Mouse (Mus musculus) natural killer cell, adult 2 months (primary cell): Measurements from ENCODE around the gene Ciart.
"Not testable (repeated sequence)": the region's sequence is repeated elsewhere in the genome, so short reads cannot be mapped to it uniquely, and the experiment has no call there.

ENCODE experiments used
- DNase-seq, 2 experiments: peaks; one replicate each; pipeline ENCODE4 v3.0.0; 2022; ENCODE audit warnings: low spot score in 2 of 2

Gene Ciart

DNA sequence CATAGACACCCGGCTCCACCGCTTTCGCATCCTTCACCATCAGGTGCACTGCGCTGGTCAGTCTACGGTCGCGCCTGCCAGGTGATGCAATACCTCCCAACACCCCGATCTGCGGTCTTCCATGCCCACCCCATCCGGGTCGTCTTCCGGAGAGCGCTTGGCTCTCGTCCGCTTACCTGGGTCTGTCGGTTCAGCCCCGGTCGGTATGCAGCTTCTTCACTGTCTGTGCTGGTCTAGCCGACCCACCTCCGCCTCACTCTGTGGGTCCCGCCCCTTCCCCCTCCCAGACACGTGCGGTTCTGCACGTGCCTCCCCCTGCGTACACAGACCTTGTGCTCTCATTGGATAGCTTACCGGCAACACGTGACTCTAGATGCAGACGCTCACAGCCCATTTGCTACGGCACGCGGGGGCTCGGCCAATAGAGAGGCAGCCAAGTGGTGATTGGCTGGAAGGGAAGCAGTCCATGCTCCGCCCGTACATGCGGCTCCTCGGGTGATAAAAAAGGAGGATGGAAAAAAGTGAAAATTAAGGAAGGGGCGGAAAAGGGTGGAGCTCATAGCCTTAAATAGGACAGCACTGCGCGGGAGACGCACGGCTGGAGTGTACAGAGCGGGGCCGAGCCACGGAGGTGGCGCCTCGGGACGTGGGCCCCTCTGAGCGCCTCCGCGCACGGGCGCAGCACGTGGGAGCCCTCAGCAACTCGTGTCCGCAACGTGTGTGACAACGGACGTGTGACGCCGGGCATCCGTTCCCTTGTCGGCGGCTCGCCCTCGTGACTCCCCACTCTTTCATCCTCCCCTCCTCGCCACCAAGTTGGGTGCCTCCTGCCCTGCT, at the start of gene Ciart:
Gene Ciart, minus strand, starts transcription at position 273 of the 837 bp plus-strand sequence.
- peak; percentile 84 to 91 for DNase-seq

GRCm38 (mm10) chr3:95931471-95931870, 49.4 kb upstream of the Ciart start:
- DNase-seq: no peak

GRCm38 (mm10) chr3:95930471-95930789, 48.4 kb upstream of the Ciart start:
- DNase-seq: no peak

DNA sequence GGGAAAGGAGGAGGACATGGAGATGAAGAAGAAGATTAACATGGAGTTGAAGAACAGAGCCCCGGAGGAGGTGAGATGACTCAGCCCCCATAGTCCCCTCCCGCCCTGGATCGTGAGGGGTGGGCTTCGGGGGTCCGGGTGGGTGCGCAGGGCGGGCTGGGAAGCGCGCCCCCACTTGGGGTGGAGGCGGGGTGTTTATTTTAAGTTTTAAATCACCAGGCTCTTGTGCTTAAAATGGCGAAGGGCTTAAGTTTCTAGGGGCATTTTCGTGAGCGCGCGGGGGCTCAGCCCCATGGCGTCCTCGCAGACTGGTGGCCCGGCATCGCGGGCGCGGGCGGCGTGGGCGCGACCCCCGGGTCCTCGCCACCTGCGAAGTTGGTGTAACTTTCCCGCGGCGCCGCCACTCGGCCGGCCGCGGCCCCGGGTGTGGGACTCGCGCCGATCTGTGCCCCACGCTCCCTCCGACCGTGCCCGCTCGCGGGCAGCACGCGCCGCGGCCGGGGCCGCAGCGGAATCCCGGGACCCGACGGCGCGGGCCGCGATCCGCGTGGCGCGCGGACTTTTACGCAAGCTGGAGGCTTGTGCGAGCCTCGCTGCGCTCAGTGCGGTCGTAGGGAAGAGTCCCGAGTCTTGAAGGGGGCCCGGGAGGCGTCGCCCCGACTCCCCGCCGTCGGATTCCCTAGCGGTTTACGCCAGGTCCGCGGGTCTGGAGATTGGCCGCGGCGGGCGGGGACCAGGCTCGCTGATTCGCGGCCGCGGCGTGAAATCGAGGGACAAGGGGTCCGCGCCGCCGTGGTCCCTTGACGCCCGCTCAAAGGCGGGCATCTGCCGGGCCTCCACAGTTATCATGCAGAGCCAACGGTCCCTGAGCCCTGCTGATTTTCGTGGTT, 47.8 kb upstream of the Ciart start:
- DNase-seq: peak; percentile 29 to 43

- peak; percentile 98 for DNase-seq
Measured at GRCm38 (mm10) chr3:95928658-95929503, 46.8 kb upstream of the Ciart start, which contains the start of gene Anp32e. Gene Anp32e, plus strand, starts transcription at chr3:95929246.

GRCm38 (mm10) chr3:95928261-95928657, 46.2 kb upstream of the Ciart start:
- no peak for DNase-seq

GRCm38 (mm10) chr3:95925087-95925486, 43.0 kb upstream of the Ciart start:
- DNase-seq: no peak

DNA sequence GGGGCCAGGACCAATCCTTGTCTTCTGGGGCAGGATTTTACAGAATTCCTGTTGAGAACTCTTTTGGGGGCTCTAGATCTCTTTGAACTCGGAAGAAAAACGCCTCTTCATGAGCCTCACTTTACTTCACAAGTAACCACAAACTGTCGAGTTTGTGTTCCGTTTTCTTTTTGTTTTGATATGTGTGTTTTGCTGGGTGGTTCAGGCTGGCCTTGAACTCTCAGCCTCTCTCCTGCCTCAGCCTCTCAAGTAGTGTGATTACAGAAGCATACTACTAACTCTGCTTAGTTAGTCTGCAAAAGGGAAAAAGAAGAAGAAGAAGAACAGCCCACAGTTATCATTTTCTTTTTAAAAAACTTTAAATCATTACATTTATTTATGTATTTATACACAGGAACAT, 42.1 kb upstream of the Ciart start:
- no peak for DNase-seq

GRCm38 (mm10) chr3:95923429-95923828, 41.4 kb upstream of the Ciart start:
- not testable (repeated sequence) for DNase-seq

DNA sequence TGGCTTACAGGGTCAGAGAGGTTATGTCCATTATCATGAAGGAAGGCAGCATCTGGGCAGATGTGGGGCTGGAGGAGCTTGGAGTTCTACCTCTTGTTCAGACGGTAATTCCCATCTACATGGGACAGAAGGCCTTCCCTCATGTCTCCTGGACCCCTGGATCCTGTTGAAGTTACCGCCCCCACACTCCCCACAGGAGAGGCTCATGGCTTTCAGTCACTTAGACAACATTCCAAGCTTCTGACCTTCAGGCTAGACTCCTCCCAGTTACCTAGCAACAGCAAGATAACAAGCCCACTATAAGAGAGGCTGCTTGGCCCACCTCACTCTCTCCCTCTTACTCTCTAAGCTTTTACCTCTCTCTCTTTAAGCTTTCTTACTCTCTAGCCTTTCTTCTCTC, 38.5 kb upstream of the Ciart start:
- not testable (repeated sequence) for DNase-seq

DNA sequence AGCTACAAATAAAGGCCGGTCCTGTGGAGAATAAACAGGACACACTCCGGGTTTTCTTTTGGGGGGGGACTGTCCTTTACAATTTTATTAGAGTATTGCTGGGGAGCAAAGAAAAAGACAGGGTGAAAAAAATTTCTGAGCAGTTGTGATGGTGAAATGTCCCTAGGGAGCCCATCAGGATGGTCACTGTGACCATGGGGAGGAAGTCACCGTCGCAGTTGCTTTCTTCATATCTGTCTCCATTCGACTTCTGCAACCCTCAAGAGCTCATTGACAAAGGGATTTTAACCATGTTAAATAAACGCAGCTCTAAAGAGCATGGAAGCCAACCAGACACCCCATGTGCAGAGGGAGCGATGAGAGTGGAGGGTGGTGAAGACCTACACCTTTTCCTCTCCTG, 34.7 kb upstream of the Ciart start:
- no peak for DNase-seq

DNA sequence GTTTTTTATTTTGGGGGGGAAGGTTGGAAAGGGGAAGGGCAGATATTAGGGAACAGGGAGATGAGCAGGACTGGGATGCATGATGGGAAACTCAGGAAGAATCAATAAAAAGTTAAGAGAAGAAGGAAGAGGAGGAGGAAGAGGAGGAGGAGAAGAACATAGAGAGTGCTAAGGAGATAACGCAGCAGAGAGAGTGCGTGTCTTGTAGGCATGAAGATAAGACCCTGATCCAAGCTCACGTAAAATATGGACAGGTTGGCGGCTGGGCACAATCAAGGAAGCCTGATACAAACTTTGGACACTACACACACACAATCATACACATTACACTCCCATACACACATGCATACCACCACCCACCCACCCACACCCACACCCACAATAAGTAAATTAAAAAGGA, 32.7 kb upstream of the Ciart start:
- no peak for DNase-seq

- no peak for DNase-seq
Measured at GRCm38 (mm10) chr3:95907613-95908012, 25.6 kb upstream of the Ciart start.

DNA sequence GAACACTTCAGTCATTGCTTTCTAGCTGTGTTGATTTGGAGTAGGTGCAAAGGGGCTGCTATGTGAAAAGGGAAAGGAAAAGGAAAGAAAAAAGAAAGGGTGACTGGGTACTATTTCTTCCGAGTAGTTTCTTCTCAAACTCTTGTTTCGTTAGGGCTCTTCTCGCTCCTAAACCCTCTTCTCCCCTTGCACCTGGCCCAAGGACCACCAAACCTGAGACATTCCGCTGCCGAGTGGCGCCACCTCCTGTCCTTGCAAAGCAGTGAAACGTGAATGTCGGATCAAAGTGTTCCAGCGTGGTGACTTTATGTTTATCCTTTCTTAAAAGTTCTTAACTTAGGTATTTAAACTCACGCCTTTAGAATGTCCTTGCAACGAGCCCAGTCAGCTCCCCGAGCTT, 24.8 kb upstream of the Ciart start:
- DNase-seq: peak; percentile 39 to 64

DNA sequence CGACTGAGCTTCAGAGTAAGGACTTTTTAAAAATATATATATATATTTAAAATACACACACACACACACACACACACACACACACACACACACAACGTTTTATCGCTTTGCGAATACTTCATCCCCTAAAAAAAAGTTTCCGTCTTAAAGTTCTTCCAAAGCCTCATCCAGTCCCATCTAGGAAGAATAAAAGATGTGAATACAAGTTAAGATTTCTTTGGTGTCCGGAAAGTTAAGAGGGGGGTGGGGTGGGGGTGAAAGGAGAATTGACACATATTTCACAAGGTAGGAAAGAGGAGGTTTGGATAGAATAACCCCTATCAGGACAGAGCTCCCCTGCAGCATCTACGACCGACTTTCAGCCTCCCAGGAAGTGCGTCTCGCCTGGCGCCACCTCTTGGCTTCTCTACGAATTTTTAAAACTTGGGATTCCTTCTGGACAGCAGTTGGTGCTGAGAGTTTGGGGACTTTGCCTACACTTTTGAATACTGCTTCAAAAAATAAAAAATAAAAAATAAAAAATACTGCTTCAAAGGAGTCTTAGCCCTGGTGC, 24.0 kb upstream of the Ciart start:
- no peak for DNase-seq

GRCm38 (mm10) chr3:95905146-95905939, 23.3 kb upstream of the Ciart start:
- DNase-seq: peak; percentile 14 to 30

DNA sequence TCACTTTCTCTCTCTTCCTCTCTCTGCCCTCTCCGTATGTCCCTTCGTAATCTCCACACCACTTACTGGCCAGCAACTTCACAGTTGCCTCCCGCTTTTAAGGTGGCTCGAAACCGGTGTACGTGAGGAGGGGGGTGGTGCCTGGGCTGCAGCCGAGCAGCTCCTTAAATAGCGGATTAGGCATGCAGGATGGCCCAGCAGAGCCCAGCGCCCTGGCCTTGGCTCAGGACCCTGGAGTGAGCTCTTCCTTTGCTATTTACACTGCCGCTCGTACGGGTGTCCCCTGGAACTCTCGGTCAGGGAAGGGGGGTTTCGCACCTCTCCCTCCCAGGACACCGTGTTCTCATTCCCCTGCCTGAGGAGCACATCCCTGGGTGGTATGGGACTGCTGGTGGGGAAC, 22.5 kb upstream of the Ciart start, which contains the start of gene Car14:
Gene Car14, minus strand, starts transcription at position 124 of the 400 bp plus-strand sequence.
- no peak for DNase-seq

DNA sequence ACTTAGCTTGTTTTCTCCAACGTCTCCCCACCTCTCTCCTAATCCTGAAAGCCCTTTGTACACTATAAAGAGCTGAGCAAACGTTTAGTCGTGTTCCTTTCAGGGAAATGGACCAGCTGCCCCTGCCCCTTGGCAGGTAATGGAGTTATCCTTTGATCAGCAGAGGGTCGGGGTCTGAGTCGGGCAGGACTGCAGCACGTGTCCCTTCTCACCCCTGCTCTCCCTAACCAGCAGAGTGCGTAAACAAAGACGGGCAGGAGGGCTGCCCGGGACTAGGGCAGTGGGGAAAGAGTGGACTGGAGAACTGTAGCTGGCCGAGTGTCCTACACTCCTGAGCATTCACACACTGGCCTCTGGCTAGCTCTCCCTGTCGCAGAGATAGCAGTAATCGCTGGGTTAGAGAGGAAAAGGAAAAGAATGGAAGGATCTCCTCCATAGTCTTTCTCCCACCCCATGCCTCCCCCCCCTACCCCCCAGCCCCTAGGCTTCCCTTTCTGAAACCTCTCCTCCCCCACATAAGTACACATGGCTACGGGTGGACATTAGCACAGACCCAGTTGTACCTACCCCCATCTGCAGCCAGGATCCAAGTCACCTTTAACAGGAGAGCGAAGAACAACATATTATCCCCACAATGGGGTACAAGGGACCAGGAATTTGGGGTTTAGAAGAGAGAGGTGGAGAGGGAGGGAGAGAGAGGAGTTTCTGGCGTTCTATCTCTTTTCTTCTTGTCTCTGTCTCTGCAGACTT, 21.9 kb upstream of the Ciart start:
- no peak for DNase-seq

GRCm38 (mm10) chr3:95902643-95903042, 20.6 kb upstream of the Ciart start:
- no peak for DNase-seq

DNA sequence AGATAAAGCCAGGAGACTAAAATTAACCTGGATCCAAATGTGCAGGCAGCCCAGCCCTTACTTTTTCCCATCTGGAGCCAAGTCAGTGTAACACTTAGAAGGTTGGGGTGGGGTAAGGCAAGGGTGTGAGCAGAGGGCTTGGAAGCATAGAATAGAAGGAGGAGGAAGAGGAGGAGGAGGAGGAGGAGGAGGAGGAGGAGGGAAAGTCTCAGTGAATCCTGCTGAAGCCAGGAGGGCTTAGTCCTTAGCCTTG, 20.2 kb upstream of the Ciart start:
- no peak for DNase-seq
